Mouse (Mus musculus) large intestine, adult 2 months (tissue): ENCODE measurements around the gene Gm11549. TPM values are rescaled to one million over a fixed set of nuclear protein-coding genes. Genes with fewer than 3 reads are reported as not detected.

Source experiments
- DNase-seq: peaks from one replicate; pipeline ENCODE4 v3.0.0-alpha.2; 2012; ENCODE audit warnings: low read depth, low spot score
- WGBS: fragments of 180-500 bp; shearing (Covaris S2); methylation state at CpG from one replicate; pipeline ENCODE4 v1.1.7; 2018; 5-methylcytosine and 5-hydroxymethylcytosine counted together
- polyA plus RNA-seq: library from polyadenylated mRNA; depleted of rRNA; stranded (reverse); fragments of >200 nt; gene quantifications from 2 replicates; pipeline ENCODE4 v1.2.3, GENCODE M21; 2012

The Gm11549 gene
- polyA plus RNA-seq, 1 experiment, result 0.05 TPM

- WGBS, result 68% methylated on average over 1 of the region's 1 CpGs
These were observed 33.2 kb downstream of the Gm11549 start for GRCm38 (mm10) chr3:36488367-36488766.

GRCm38 (mm10) chr3:36486881-36487280 is 34.7 kb downstream of the Gm11549 start:
- DNase-seq, result no peak
- WGBS, result 84% methylated on average over 6 of the region's 6 CpGs

More at GRCm38 (mm10) chr3:36488367-36488766, 33.2 kb downstream of the Gm11549 start:
- no peak for DNase-seq

GRCm38 (mm10) chr3:36486176-36486575 is 35.4 kb downstream of the Gm11549 start:
- DNase-seq, result no peak
- WGBS, result 60% methylated on average over 6 of the region's 6 CpGs

GRCm38 (mm10) chr3:36484292-36484691 is 37.3 kb downstream of the Gm11549 start:
- DNase-seq, result no peak
- WGBS, result 39% methylated on average over 4 of the region's 4 CpGs

GRCm38 (mm10) chr3:36482940-36483339 is 38.7 kb downstream of the Gm11549 start:
- 37% methylated on average over 9 of the region's 9 CpGs for WGBS

GRCm38 (mm10) chr3:36481776-36482193 is 39.8 kb downstream of the Gm11549 start:
- DNase-seq, result no peak
- 23% methylated on average over 11 of the region's 11 CpGs for WGBS

More at GRCm38 (mm10) chr3:36482940-36483339, 38.7 kb downstream of the Gm11549 start:
- DNase-seq, result no peak

GRCm38 (mm10) chr3:36480486-36480885 is 41.1 kb downstream of the Gm11549 start:
- 82% methylated on average over 2 of the region's 2 CpGs for WGBS
- DNase-seq, result no peak

GRCm38 (mm10) chr3:36478776-36479175 is 42.8 kb downstream of the Gm11549 start:
- 93% methylated on average over 8 of the region's 8 CpGs for WGBS
- no peak for DNase-seq

- WGBS, result 31% methylated on average over 20 of the region's 20 CpGs
- no peak for DNase-seq
These were observed 45.1 kb downstream of the Gm11549 start for GRCm38 (mm10) chr3:36476261-36477155.

GRCm38 (mm10) chr3:36475532-36476087 is 46.0 kb downstream of the Gm11549 start, which contains the start of the genes Anxa5 and 1810062G17Rik:
Gene Anxa5, minus strand, starts transcription at chr3:36475894.
Gene 1810062G17Rik, plus strand, starts transcription at chr3:36475937.
- WGBS, result 0% methylated on average over 32 of the region's 32 CpGs
- peak; percentile 82 for DNase-seq

- under 1% methylated on average over 24 of the region's 24 CpGs for WGBS
- no peak for DNase-seq
These were observed 46.6 kb downstream of the Gm11549 start for GRCm38 (mm10) chr3:36474938-36475483.

GRCm38 (mm10) chr3:36474421-36474820 is 47.2 kb downstream of the Gm11549 start:
- WGBS, result 70% methylated on average over 5 of the region's 5 CpGs
- DNase-seq, result no peak

GRCm38 (mm10) chr3:36473222-36473621 is 48.4 kb downstream of the Gm11549 start:
- WGBS, result 92% methylated on average over 5 of the region's 5 CpGs
- no peak for DNase-seq

GRCm38 (mm10) chr3:36471856-36472255 is 49.8 kb downstream of the Gm11549 start:
- 53% methylated on average over 4 of the region's 4 CpGs for WGBS
- no peak for DNase-seq

GRCm38 (mm10) chr3:36468871-36469270 is 52.7 kb downstream of the Gm11549 start:
- 61% methylated on average over 2 of the region's 2 CpGs for WGBS
- no peak for DNase-seq

GRCm38 (mm10) chr3:36467632-36468031 is 54.0 kb downstream of the Gm11549 start:
- DNase-seq, result no peak

GRCm38 (mm10) chr3:36465538-36465937 is 56.1 kb downstream of the Gm11549 start:
- WGBS, result 66% methylated on average over 7 of the region's 7 CpGs
- DNase-seq, result no peak

More at GRCm38 (mm10) chr3:36467632-36468031, 54.0 kb downstream of the Gm11549 start:
- 70% methylated on average over 7 of the region's 7 CpGs for WGBS
